Mouse (Mus musculus): ENCODE measurements at regions not wholly inside any gene's neighbourhood (a gene's known extent, or its start where the extent isn't known, plus 50 kb on each side); places are given as distances from the start of the nearest gene placed in this dataset.
A peak's percentile ranks its signal among the peaks of the same experiment; 100 is the strongest.

GRCm38 (mm10) chr11:93808431-93808830 lies 77.1 kb downstream of the Utp18 start:
- H3K27me3 ChIP-seq (replicated peaks; ENCODE audit: control insufficient read depth, insufficient read depth, low read length) = no peaks in the 10 kb centered on the region
- no peaks in the 10 kb centered on the region for H3K9me3 ChIP-seq (replicated peaks; ENCODE audit: control insufficient read depth, low read length)
- H3K4me3 ChIP-seq (ENCODE audit: low read depth, low read length) = no peak overlapping the region
- no peak overlapping the region for H3K9ac ChIP-seq (ENCODE audit: low read length)
- H3K27ac ChIP-seq (ENCODE audit: low read depth, low read length) = no peak overlapping the region
- H3K4me2 ChIP-seq (ENCODE audit: low read length) = no peak overlapping the region
- ATAC-seq (no peak), DNase-seq (ENCODE audit: low spot score) (no peak)
- H3K4me1 ChIP-seq (ENCODE audit: control insufficient read depth, insufficient read depth, low read length) = no peaks in the 10 kb centered on the region
- H3K36me3 ChIP-seq (ENCODE audit: control insufficient read depth, insufficient read depth, low read length) = no peaks in the 10 kb centered on the region
- WGBS = 75% methylated on average over 12 of the region's 12 CpGs

- ATAC-seq (no peak), DNase-seq (ENCODE audit: low spot score) (no peak)
- Histone ChIP-seq H3K9me3 (replicated peaks; ENCODE audit: control insufficient read depth, low read length) (no peaks in the 10 kb centered on the region), H3K27ac (ENCODE audit: low read depth, low read length) (no peak overlapping the region), H3K27me3 (replicated peaks; ENCODE audit: control insufficient read depth, insufficient read depth, low read length) (no peaks in the 10 kb centered on the region), H3K9ac (ENCODE audit: low read length) (no peak overlapping the region), H3K4me2 (ENCODE audit: low read length) (no peak overlapping the region), H3K4me3 (ENCODE audit: low read depth, low read length) (no peak overlapping the region), H3K4me1 (ENCODE audit: control insufficient read depth, insufficient read depth, low read length) (no peaks in the 10 kb centered on the region), H3K36me3 (ENCODE audit: control insufficient read depth, insufficient read depth, low read length) (no peaks in the 10 kb centered on the region)
- WGBS = 94% methylated on average over 2 of the region's 2 CpGs
Observed at GRCm38 (mm10) chr11:93807205-93807604, 78.4 kb downstream of the Utp18 start.

- WGBS = 68% methylated on average over 5 of the region's 5 CpGs
Observed at GRCm38 (mm10) chr11:93771143-93771940, 114.2 kb downstream of the Utp18 start.

GRCm38 (mm10) chr11:93765961-93766360 lies 119.6 kb downstream of the Utp18 start:
- Histone ChIP-seq H3K27ac (ENCODE audit: low read depth, low read length) (no peak overlapping the region), H3K9me3 (replicated peaks; ENCODE audit: control insufficient read depth, low read length) (no peaks in the 10 kb centered on the region), H3K4me3 (ENCODE audit: low read depth, low read length) (no peak overlapping the region), H3K36me3 (ENCODE audit: control insufficient read depth, insufficient read depth, low read length) (no peaks in the 10 kb centered on the region), H3K4me1 (ENCODE audit: control insufficient read depth, insufficient read depth, low read length) (no peaks in the 10 kb centered on the region), H3K9ac (ENCODE audit: low read length) (no peak overlapping the region), H3K4me2 (ENCODE audit: low read length) (no peak overlapping the region), H3K27me3 (replicated peaks; ENCODE audit: control insufficient read depth, insufficient read depth, low read length) (no peaks in the 10 kb centered on the region)
- ATAC-seq (no peak), DNase-seq (ENCODE audit: low spot score) (no peak)
- over 99% methylated on average over 4 of the region's 4 CpGs for WGBS

More at GRCm38 (mm10) chr11:93771143-93771940, 114.2 kb downstream of the Utp18 start:
- no peaks in the 10 kb centered on the region for H3K9me3 ChIP-seq (replicated peaks; ENCODE audit: control insufficient read depth, low read length)
- no peaks in the 10 kb centered on the region for H3K36me3 ChIP-seq (ENCODE audit: control insufficient read depth, insufficient read depth, low read length)
- H3K9ac ChIP-seq (ENCODE audit: low read length) = no peak overlapping the region
- no peaks in the 10 kb centered on the region for H3K4me1 ChIP-seq (ENCODE audit: control insufficient read depth, insufficient read depth, low read length)
- DNase-seq (ENCODE audit: low spot score) = peak; percentile 12
- no peak overlapping the region for H3K4me3 ChIP-seq (ENCODE audit: low read depth, low read length)
- ATAC-seq = no peak
- no peaks in the 10 kb centered on the region for H3K27me3 ChIP-seq (replicated peaks; ENCODE audit: control insufficient read depth, insufficient read depth, low read length)
- no peak overlapping the region for H3K27ac ChIP-seq (ENCODE audit: low read depth, low read length)
- no peak overlapping the region for H3K4me2 ChIP-seq (ENCODE audit: low read length)

GRCm38 (mm10) chr11:93762832-93763530 lies 122.6 kb downstream of the Utp18 start:
- H3K9me3 ChIP-seq (replicated peaks; ENCODE audit: control insufficient read depth, low read length) = no peaks in the 10 kb centered on the region
- DNase-seq (ENCODE audit: low spot score) (peak; percentile 78), ATAC-seq (peak; percentile 81)
- no peak overlapping the region for H3K9ac ChIP-seq (ENCODE audit: low read length)
- H3K4me1 ChIP-seq (ENCODE audit: control insufficient read depth, insufficient read depth, low read length) = no peaks in the 10 kb centered on the region
- 0 out of 2 replicates have a peak overlapping the region, but pooled peaks have one; percentile 8 for H3K4me3 ChIP-seq (ENCODE audit: low read depth, low read length)
- no peak overlapping the region for H3K27ac ChIP-seq (ENCODE audit: low read depth, low read length)
- no peaks in the 10 kb centered on the region for H3K27me3 ChIP-seq (replicated peaks; ENCODE audit: control insufficient read depth, insufficient read depth, low read length)
- WGBS = 21% methylated on average over 18 of the region's 18 CpGs
- no peaks in the 10 kb centered on the region for H3K36me3 ChIP-seq (ENCODE audit: control insufficient read depth, insufficient read depth, low read length)
- peak overlapping the region; percentile 45 for H3K4me2 ChIP-seq (ENCODE audit: low read length)

GRCm38 (mm10) chr11:93757825-93758224 lies 127.7 kb downstream of the Utp18 start:
- 91% methylated on average over 7 of the region's 7 CpGs for WGBS
- H3K27me3 ChIP-seq (replicated peaks; ENCODE audit: control insufficient read depth, insufficient read depth, low read length) = no peaks in the 10 kb centered on the region
- DNase-seq (ENCODE audit: low spot score) = no peak

GRCm38 (mm10) chr11:93736618-93737017 lies 148.9 kb downstream of the Utp18 start:
- no peak for ATAC-seq
- no peak overlapping the region for H3K4me3 ChIP-seq (ENCODE audit: low read depth, low read length)
- no peak overlapping the region for H3K4me2 ChIP-seq (ENCODE audit: low read length)
- H3K4me1 ChIP-seq (ENCODE audit: control insufficient read depth, insufficient read depth, low read length) = no peaks in the 10 kb centered on the region
- H3K9me3 ChIP-seq (replicated peaks; ENCODE audit: control insufficient read depth, low read length) = no peaks in the 10 kb centered on the region
- H3K9ac ChIP-seq (ENCODE audit: low read length) = no peak overlapping the region
- WGBS = 97% methylated on average over 10 of the region's 10 CpGs
- no peak overlapping the region for H3K27ac ChIP-seq (ENCODE audit: low read depth, low read length)
- DNase-seq (ENCODE audit: low spot score) = no peak
- H3K36me3 ChIP-seq (ENCODE audit: control insufficient read depth, insufficient read depth, low read length) = no peaks in the 10 kb centered on the region
- no peaks in the 10 kb centered on the region for H3K27me3 ChIP-seq (replicated peaks; ENCODE audit: control insufficient read depth, insufficient read depth, low read length)

More at GRCm38 (mm10) chr11:93757825-93758224, 127.7 kb downstream of the Utp18 start:
- Histone ChIP-seq H3K4me1 (ENCODE audit: control insufficient read depth, insufficient read depth, low read length) (no peaks in the 10 kb centered on the region), H3K4me3 (ENCODE audit: low read depth, low read length) (no peak overlapping the region), H3K9ac (ENCODE audit: low read length) (no peak overlapping the region), H3K4me2 (ENCODE audit: low read length) (no peak overlapping the region), H3K9me3 (replicated peaks; ENCODE audit: control insufficient read depth, low read length) (no peaks in the 10 kb centered on the region), H3K27ac (ENCODE audit: low read depth, low read length) (no peak overlapping the region), H3K36me3 (ENCODE audit: control insufficient read depth, insufficient read depth, low read length) (no peaks in the 10 kb centered on the region)
- no peak for ATAC-seq

- Histone ChIP-seq H3K27ac (ENCODE audit: low read depth, low read length) (no peak overlapping the region), H3K36me3 (ENCODE audit: control insufficient read depth, insufficient read depth, low read length) (no peaks in the 10 kb centered on the region), H3K4me3 (ENCODE audit: low read depth, low read length) (no peak overlapping the region), H3K9ac (ENCODE audit: low read length) (no peak overlapping the region), H3K4me1 (ENCODE audit: control insufficient read depth, insufficient read depth, low read length) (no peaks in the 10 kb centered on the region), H3K9me3 (replicated peaks; ENCODE audit: control insufficient read depth, low read length) (no peaks in the 10 kb centered on the region), H3K4me2 (ENCODE audit: low read length) (no peak overlapping the region), H3K27me3 (replicated peaks; ENCODE audit: control insufficient read depth, insufficient read depth, low read length) (no peaks in the 10 kb centered on the region)
- WGBS = 65% methylated on average over 11 of the region's 11 CpGs
- ATAC-seq (no peak), DNase-seq (ENCODE audit: low spot score) (no peak)
Observed at GRCm38 (mm10) chr11:93733568-93734185, 151.9 kb downstream of the Utp18 start.
